Mouse (Mus musculus): ENCODE measurements at regions not wholly inside any gene's neighbourhood (a gene's known extent, or its start where the extent isn't known, plus 50 kb on each side); places are given as distances from the start of the nearest gene placed in this dataset.

- in situ Hi-C loops (cut with MboI; ENCODE audit: low pct_unique_long_range_greater_than_20kb in 1 of 2, low sequenced_read_pairs in 2 of 2, unreplicated experiment in 1 of 2) = no loop called here
These were observed 448.2 kb downstream of the Atp23 start for GRCm38 (mm10) chr10:126452757-126453528.

DNA sequence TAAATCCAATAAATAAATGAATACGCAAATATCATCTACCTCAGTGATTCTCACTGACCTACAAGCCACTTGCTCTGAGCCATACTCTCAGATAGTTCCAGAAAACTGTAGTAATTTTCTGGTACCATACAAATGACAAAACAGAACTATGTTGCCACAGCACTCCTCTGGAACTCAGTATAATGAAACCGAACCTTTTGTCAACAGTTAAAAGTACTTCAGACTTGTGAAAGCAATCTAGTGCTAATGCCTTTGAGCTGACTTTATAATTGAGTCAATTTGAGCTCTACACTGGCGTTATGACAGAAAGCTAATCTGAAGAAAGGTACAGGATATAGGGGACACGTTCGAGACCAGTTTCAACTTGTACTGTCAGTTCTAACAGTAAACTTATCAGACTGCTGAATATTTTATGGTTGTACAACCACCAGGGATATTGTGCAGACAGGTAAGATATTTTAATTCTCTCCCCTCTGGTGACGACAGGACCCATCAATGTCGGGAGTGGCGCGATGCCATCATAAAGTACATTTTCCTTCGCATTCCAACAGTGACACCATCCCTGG is 449.0 kb downstream of the Atp23 start:
- in situ Hi-C loops (cut with MboI; ENCODE audit: low pct_unique_long_range_greater_than_20kb in 1 of 2, low sequenced_read_pairs in 2 of 2, unreplicated experiment in 1 of 2) = no loop called here

DNA sequence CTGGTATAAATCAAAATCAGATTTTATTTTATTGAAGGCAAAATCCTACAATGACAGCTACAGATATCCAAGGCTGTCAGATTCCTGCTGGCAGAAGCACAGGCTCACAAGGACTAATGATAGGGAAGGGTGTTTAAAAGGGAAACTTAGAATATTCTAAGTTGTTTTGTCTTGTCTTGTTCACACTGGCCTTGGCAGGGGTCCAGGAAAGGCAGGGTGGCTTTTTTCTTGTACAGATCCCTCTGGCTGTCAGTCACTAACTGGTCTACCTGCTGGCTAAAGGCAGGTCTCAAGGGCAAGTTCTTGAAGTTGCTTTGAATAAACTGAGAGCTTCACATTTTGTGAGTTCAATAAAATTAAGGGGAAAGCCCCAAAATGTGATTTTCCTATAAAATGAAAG is 465.3 kb downstream of the Lrig3 start:
- in situ Hi-C loops (cut with MboI; ENCODE audit: low pct_unique_long_range_greater_than_20kb in 1 of 2, low sequenced_read_pairs in 2 of 2, unreplicated experiment in 1 of 2) = no loop called here

- in situ Hi-C loops (cut with MboI; ENCODE audit: low pct_unique_long_range_greater_than_20kb in 1 of 2, low sequenced_read_pairs in 2 of 2, unreplicated experiment in 1 of 2) = no loop called here
These were observed 464.4 kb downstream of the Lrig3 start for GRCm38 (mm10) chr10:126430346-126430745.

GRCm38 (mm10) chr10:126429502-126429901 is 463.5 kb downstream of the Lrig3 start:
- in situ Hi-C loops (cut with MboI; ENCODE audit: low pct_unique_long_range_greater_than_20kb in 1 of 2, low sequenced_read_pairs in 2 of 2, unreplicated experiment in 1 of 2) = no loop called here

GRCm38 (mm10) chr10:126422066-126422465 is 456.1 kb downstream of the Lrig3 start:
- in situ Hi-C loops (cut with MboI; ENCODE audit: low pct_unique_long_range_greater_than_20kb in 1 of 2, low sequenced_read_pairs in 2 of 2, unreplicated experiment in 1 of 2) = loop anchor here in 1 of 2 experiments (5.0 kb wide), 1 partner anchor 675 kb away; no protein-coding TSS in a partner anchor

DNA sequence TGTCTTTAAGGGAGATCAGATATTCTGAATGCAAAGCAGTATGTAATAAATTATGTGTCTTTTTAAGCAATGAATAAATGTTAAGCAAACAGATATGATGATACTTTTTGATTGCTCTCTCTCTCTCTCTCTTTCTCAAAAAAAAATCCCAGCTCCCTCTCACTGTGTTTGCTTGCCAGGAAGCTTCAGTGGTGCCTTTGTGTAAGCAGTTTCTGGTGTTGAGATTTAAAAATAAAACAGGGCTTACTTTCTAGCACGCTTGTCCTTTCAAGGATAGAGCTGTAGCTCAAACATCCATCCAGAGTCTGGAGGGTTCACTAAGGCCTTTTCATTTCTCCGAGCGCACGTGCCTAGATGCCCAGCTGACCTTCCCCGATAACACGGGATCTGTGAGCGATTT is 447.8 kb downstream of the Lrig3 start:
- in situ Hi-C loops (cut with MboI; ENCODE audit: low pct_unique_long_range_greater_than_20kb in 1 of 2, low sequenced_read_pairs in 2 of 2, unreplicated experiment in 1 of 2) = no loop called here

DNA sequence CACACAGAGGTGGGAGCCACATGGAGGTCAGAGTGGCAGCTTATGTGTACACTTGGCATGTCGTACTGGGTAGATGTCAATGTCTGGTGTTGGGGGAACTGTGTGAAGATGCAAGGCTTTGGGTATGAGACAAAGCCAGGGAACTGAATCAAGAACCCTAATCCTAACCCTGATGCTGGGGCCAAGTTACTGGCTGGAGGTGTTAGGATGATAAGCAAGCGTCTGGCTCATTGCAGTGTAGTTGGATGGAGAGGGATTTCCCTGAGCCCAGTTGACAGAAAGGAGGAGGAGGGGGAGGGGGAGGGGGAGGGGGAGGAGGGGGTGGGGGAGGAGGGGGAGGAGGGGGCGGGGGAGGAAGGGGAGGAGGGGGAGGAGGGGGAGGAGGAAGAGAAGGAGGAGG is 426.3 kb downstream of the Lrig3 start:
- in situ Hi-C loops (cut with MboI; ENCODE audit: low pct_unique_long_range_greater_than_20kb in 1 of 2, low sequenced_read_pairs in 2 of 2, unreplicated experiment in 1 of 2) = loop anchor here in 1 of 2 experiments (25.0 kb wide), 1 partner anchor 245 kb away; no protein-coding TSS in a partner anchor

DNA sequence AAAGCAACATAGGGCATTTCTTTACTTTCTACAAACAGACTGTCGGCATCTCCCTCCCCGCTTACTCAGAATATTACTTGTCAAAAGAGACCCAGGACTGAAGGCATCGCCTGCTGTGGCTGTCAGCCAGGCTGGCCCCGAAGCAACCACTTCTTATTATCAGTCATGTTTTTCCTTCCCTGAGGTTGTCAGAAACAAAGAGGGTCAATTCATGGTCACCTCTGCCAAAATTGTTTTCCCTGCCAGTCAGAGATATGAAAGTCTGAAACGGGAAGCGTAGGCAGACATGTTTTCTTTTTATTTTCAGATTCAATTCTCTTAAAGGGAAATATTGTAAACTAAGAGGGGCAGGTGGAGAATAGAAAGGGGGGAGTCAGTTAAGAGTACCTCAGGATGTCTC is 425.8 kb downstream of the Lrig3 start:
- in situ Hi-C loops (cut with MboI; ENCODE audit: low pct_unique_long_range_greater_than_20kb in 1 of 2, low sequenced_read_pairs in 2 of 2, unreplicated experiment in 1 of 2) = loop anchor here in 1 of 2 experiments (25.0 kb wide), 1 partner anchor 246 kb away; no protein-coding TSS in a partner anchor

- in situ Hi-C loops (cut with MboI; ENCODE audit: low pct_unique_long_range_greater_than_20kb in 1 of 2, low sequenced_read_pairs in 2 of 2, unreplicated experiment in 1 of 2) = loop anchor here (10.0 to 25.0 kb wide), 2 partner anchors 138 to 251 kb away; no protein-coding TSS in a partner anchor
These were observed 420.5 kb downstream of the Lrig3 start for GRCm38 (mm10) chr10:126386430-126386829.

- in situ Hi-C loops (cut with MboI; ENCODE audit: low pct_unique_long_range_greater_than_20kb in 1 of 2, low sequenced_read_pairs in 2 of 2, unreplicated experiment in 1 of 2) = loop anchor here (10.0 to 25.0 kb wide), 2 partner anchors 139 to 252 kb away; no protein-coding TSS in a partner anchor
These were observed 419.7 kb downstream of the Lrig3 start for GRCm38 (mm10) chr10:126385644-126386043.

DNA sequence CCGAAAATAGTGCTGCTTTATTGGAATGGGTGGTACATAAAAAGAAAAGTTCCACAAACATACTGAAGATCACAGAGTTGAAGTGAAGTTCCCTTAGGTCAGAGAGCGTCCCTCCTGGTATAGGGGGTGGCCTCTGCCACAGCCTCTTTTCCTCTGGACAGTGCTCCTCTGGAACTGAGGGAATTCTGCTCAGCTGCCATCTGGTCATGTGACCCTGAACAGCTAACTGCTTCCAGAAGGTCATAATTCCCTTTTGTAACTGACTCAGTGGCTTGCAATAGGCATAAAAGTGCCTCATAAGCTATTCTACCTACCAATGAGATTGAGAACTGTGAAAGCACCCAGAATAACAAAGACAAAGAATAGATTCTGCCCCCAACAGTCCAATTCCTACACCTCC is 414.4 kb downstream of the Lrig3 start:
- in situ Hi-C loops (cut with MboI; ENCODE audit: low pct_unique_long_range_greater_than_20kb in 1 of 2, low sequenced_read_pairs in 2 of 2, unreplicated experiment in 1 of 2) = loop anchor here (10.0 to 25.0 kb wide), 2 partner anchors 144 to 257 kb away; no protein-coding TSS in a partner anchor

GRCm38 (mm10) chr10:126379239-126379638 is 413.3 kb downstream of the Lrig3 start:
- in situ Hi-C loops (cut with MboI; ENCODE audit: low pct_unique_long_range_greater_than_20kb in 1 of 2, low sequenced_read_pairs in 2 of 2, unreplicated experiment in 1 of 2) = loop anchor here in 1 of 2 experiments (25.0 kb wide), 1 partner anchor 258 kb away; no protein-coding TSS in a partner anchor

GRCm38 (mm10) chr10:126373906-126374305 is 407.9 kb downstream of the Lrig3 start:
- in situ Hi-C loops (cut with MboI; ENCODE audit: low pct_unique_long_range_greater_than_20kb in 1 of 2, low sequenced_read_pairs in 2 of 2, unreplicated experiment in 1 of 2) = no loop called here

- in situ Hi-C loops (cut with MboI; ENCODE audit: low pct_unique_long_range_greater_than_20kb in 1 of 2, low sequenced_read_pairs in 2 of 2, unreplicated experiment in 1 of 2) = no loop called here
These were observed 405.9 kb downstream of the Lrig3 start for GRCm38 (mm10) chr10:126371881-126372280.

GRCm38 (mm10) chr10:126349076-126349475 is 383.1 kb downstream of the Lrig3 start:
- in situ Hi-C loops (cut with MboI; ENCODE audit: low pct_unique_long_range_greater_than_20kb in 1 of 2, low sequenced_read_pairs in 2 of 2, unreplicated experiment in 1 of 2) = loop anchor here in 1 of 2 experiments (25.0 kb wide), 1 partner anchor 587 kb away; no protein-coding TSS in a partner anchor

DNA sequence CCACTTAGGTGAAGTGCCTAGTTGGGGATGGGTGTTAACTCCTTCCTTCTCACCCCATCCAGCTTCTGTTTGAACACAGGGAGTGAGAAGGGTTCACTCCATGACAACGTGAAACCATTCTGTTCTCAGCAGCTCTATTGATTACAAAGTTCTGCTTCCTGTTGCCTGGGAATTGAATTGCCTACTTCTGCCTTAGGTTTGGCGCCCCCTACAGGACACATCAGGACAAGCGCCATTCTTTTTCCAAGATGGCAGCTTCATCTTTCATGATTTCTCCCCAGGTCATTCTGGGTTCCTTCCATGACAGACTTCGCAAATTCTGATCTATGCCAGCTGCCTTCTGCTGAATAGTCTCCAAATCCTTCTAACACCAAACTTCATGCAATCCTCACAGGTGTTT is 371.5 kb downstream of the Lrig3 start:
- in situ Hi-C loops (cut with MboI; ENCODE audit: low pct_unique_long_range_greater_than_20kb in 1 of 2, low sequenced_read_pairs in 2 of 2, unreplicated experiment in 1 of 2) = loop anchor here in 1 of 2 experiments (25.0 kb wide), 1 partner anchor 575 kb away; no protein-coding TSS in a partner anchor

GRCm38 (mm10) chr10:126333786-126334185 is 367.8 kb downstream of the Lrig3 start:
- in situ Hi-C loops (cut with MboI; ENCODE audit: low pct_unique_long_range_greater_than_20kb in 1 of 2, low sequenced_read_pairs in 2 of 2, unreplicated experiment in 1 of 2) = loop anchor here in 1 of 2 experiments (25.0 kb wide), 1 partner anchor 571 kb away; no protein-coding TSS in a partner anchor

GRCm38 (mm10) chr10:126330305-126330969 is 364.5 kb downstream of the Lrig3 start:
- in situ Hi-C loops (cut with MboI; ENCODE audit: low pct_unique_long_range_greater_than_20kb in 1 of 2, low sequenced_read_pairs in 2 of 2, unreplicated experiment in 1 of 2) = loop anchor here in 1 of 2 experiments (25.0 kb wide), 1 partner anchor 568 kb away; no protein-coding TSS in a partner anchor

Data from mouse embryonic stem cell (cell line).